ENCODE assay signal across 22 mouse cellular contexts in the genomic region with DNA sequence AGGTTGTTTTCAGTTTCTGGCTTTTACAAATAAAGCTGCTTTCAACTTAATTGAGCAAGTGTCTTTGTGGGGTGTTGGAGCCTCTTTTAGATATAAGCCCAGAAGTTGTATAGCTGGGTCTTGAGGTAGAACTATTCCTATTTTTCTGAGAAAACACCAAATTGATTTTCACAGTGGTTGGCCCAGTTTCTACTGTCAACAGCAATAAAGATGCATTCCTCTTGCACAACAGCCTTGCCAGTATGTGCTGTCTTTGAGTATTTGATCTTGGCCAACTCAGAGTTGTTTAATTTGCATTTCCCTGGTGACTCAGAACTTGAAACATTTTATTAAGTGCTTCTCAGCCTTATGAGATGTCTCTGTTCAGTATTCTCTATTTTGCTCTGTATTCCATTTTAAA. TPM values are rescaled to one million over a fixed set of nuclear protein-coding genes. Genes with fewer than 3 reads are reported as not detected.
"Had no signal": no experiment of that assay in that cellular context is flagged by ENCODE, and none has a peak within 500 bp of the region (broad histone marks: within the 10 kb centered on the region; RNA-seq: fewer than 3 reads in every experiment).

No protein-coding gene starts in this region.

- H3K36me3 ChIP-seq: midbrain, embryonic 10.5 days; midbrain, embryonic 13.5 days; midbrain, embryonic 15.5 days; neural tube, embryonic 13.5 days; neural tube, embryonic 15.5 days; stomach, embryonic 15.5 days had no signal

- DNase-seq: lung, adult 18-20 months; lung, embryonic 14.5 days; lung, postnatal 4 days; retina, postnatal 1 day; right cerebral cortex, adult 18-20 months; thymus, postnatal 14 days; thymus, postnatal 36 days had no signal

- H3K27me3 ChIP-seq: midbrain, embryonic 13.5 days; midbrain, embryonic 15.5 days; neural tube, embryonic 13.5 days; neural tube, embryonic 15.5 days; stomach, embryonic 15.5 days had no signal

- H3K27ac ChIP-seq: liver, embryonic 14.5 days; midbrain, embryonic 10.5 days; midbrain, embryonic 13.5 days; midbrain, embryonic 15.5 days; neural tube, embryonic 13.5 days; neural tube, embryonic 15.5 days; stomach, embryonic 15.5 days; stomach, postnatal 0 days had no signal

- H3K9me3 ChIP-seq: midbrain, embryonic 10.5 days; midbrain, embryonic 15.5 days; neural tube, embryonic 13.5 days; neural tube, embryonic 15.5 days; stomach, embryonic 15.5 days had no signal

- H3K9ac ChIP-seq: liver, embryonic 14.5 days; lung, embryonic 14.5 days; midbrain, embryonic 13.5 days; midbrain, embryonic 15.5 days; neural tube, embryonic 13.5 days; neural tube, embryonic 15.5 days; stomach, embryonic 15.5 days had no signal

- H3K4me2 ChIP-seq: lung, embryonic 14.5 days; midbrain, embryonic 13.5 days; midbrain, embryonic 15.5 days; neural tube, embryonic 13.5 days; neural tube, embryonic 15.5 days; stomach, embryonic 15.5 days had no signal

- ATAC-seq: midbrain, embryonic 13.5 days; midbrain, embryonic 15.5 days had no signal

- H3K4me3 ChIP-seq: midbrain, embryonic 10.5 days; midbrain, embryonic 13.5 days; midbrain, embryonic 15.5 days; myocyte; neural tube, embryonic 13.5 days; neural tube, embryonic 15.5 days; stomach, embryonic 15.5 days had no signal

- H3K4me1 ChIP-seq: midbrain, embryonic 10.5 days; midbrain, embryonic 13.5 days; midbrain, embryonic 15.5 days; neural tube, embryonic 13.5 days; neural tube, embryonic 15.5 days; stomach, embryonic 15.5 days had no signal

RNA-seq across cellular contexts. Expression of a gene that starts 10.7 kb away (rescaled TPM):
- polyA plus RNA-seq: liver, embryonic 14.5 days; liver, embryonic 16.5 days; lung, embryonic 14.5 days; lung, embryonic 16.5 days; midbrain, embryonic 10.5 days; midbrain, embryonic 13.5 days; midbrain, embryonic 15.5 days; myocyte; neural tube, embryonic 11.5 days; neural tube, embryonic 13.5 days; neural tube, embryonic 15.5 days; spleen, adult 2 months; stomach, embryonic 15.5 days; stomach, postnatal 0 days; thymus, postnatal 0 days had no signal

RNA-seq across cellular contexts. Expression of a gene that starts 22.5 kb away (rescaled TPM):
- polyA plus RNA-seq: liver, embryonic 14.5 days; liver, embryonic 16.5 days; lung, embryonic 14.5 days; lung, embryonic 16.5 days; midbrain, embryonic 10.5 days; midbrain, embryonic 13.5 days; midbrain, embryonic 15.5 days; myocyte; neural tube, embryonic 11.5 days; neural tube, embryonic 13.5 days; neural tube, embryonic 15.5 days; spleen, adult 2 months; stomach, embryonic 15.5 days; stomach, postnatal 0 days; testis, adult 2 months; thymus, postnatal 0 days had no signal
